Mouse (Mus musculus) forebrain, embryonic 16.5 days (tissue): ENCODE results near the gene Pcare. TPM values are rescaled to one million over a fixed set of nuclear protein-coding genes. Genes with fewer than 3 reads are reported as not detected.

Source experiments
- polyA plus RNA-seq: library from polyadenylated mRNA; unstranded; fragments of >200 nt; fragmentation: Nextera tagmentation; extraction: Ambion mirVana; gene quantifications from 2 replicates; pipeline ENCODE4 v1.2.1, GENCODE M21; 2015

The Pcare gene
- polyA plus RNA-seq, 1 experiment from 2014 or later = not detected

Other genes with a start within 250 kb of the Pcare start
- 17.7 and 21.1 TPM in 2 replicates for gene Ndc80, start 226.0 kb downstream of the Pcare start, polyA plus RNA-seq
- gene Spdya, start 200.8 kb downstream of the Pcare start, polyA plus RNA-seq = 0.78 and 1.6 TPM in 2 replicates
- gene Wdr43, start 137.0 kb downstream of the Pcare start, polyA plus RNA-seq = 61.1 and 61.9 TPM in 2 replicates
- 0.54 and 0.60 TPM in 2 replicates for gene Togaram2, start 79.6 kb downstream of the Pcare start, polyA plus RNA-seq
- gene Clip4, start 15.6 kb upstream of the Pcare start, polyA plus RNA-seq = 10.8 and 10.9 TPM in 2 replicates